Mouse (Mus musculus) kidney, postnatal 0 days (tissue): ENCODE results near the gene Abcc6. TPM values are rescaled to one million over a fixed set of nuclear protein-coding genes. Genes with fewer than 3 reads are reported as not detected.

Experiments used
- ATAC-seq: fragments of 200-750 bp; cut with Nextera tagmentation; replicated peaks from 2 replicates; pipeline ENCODE4 v1.8.0; 2017; ENCODE audit warnings: low read depth, moderate number of reproducible peaks, moderate TSS enrichment, moderate library complexity; ENCODE audit not compliant: low FRiP score
- DNase-seq: peaks from one replicate; pipeline ENCODE4 v3.0.0-alpha.2; 2016; ENCODE audit warnings: low spot score
- H3K27ac ChIP-seq: fragments of 300-500 bp; sonication (generic); 2 replicates; pipeline ENCODE4 v1.5.1; 2014; ENCODE audit warnings: mild to moderate bottlenecking
- H3K27me3 ChIP-seq: fragments of 300-500 bp; sonication (generic); 2 replicates; pipeline ENCODE4 v1.6.1; 2014; ENCODE audit warnings: low read length, mixed read lengths; ENCODE audit not compliant: insufficient read depth
- H3K36me3 ChIP-seq: fragments of 300-500 bp; sonication (generic); 2 replicates; pipeline ENCODE4 v1.6.1; 2014; ENCODE audit warnings: low read length, mixed read lengths; ENCODE audit not compliant: insufficient read depth
- H3K4me1 ChIP-seq: fragments of 300-500 bp; sonication (generic); replicated peaks from 2 replicates; pipeline ENCODE4 v1.6.1; 2014; ENCODE audit warnings: antibody characterized with exemption, low read length, mixed read lengths; ENCODE audit not compliant: insufficient read depth
- H3K4me2 ChIP-seq: fragments of 300-500 bp; sonication (generic); 2 replicates; pipeline ENCODE4 v1.6.1; 2014; ENCODE audit warnings: mild to moderate bottlenecking, low read length, moderate library complexity, mixed read lengths
- H3K4me3 ChIP-seq: fragments of 300-500 bp; sonication (generic); replicated peaks from 2 replicates; pipeline ENCODE4 v1.5.1; 2014; ENCODE audit warnings: low read depth, low read length
- H3K9ac ChIP-seq: fragments of 300-500 bp; sonication (generic); 2 replicates; pipeline ENCODE4 v1.6.1; 2014; ENCODE audit warnings: low read depth, low read length
- H3K9me3 ChIP-seq: fragments of 300-500 bp; sonication (generic); replicated peaks from 2 replicates; pipeline ENCODE4 v1.6.1; 2016; ENCODE audit warnings: low read length, inconsistent platforms, mixed read lengths
- CTCF ChIP-seq: IDR thresholded peaks from 2 replicates; pipeline ENCODE4 v1.5.1; 2016; ENCODE audit warnings: antibody characterized with exemption, low read depth, mild to moderate bottlenecking, moderate library complexity
- WGBS: fragments of 180-500 bp; shearing (Covaris S2); extraction: QIAGEN DNeasy Blood & Tissue Kit; methylation state at CpG from one replicate; pipeline ENCODE4 v1.1.7; 2014; 5-methylcytosine and 5-hydroxymethylcytosine counted together
- polyA plus RNA-seq: library from polyadenylated mRNA; unstranded; fragments of >200 nt; fragmentation: Nextera tagmentation; extraction: Ambion mirVana; gene quantifications from 2 replicates; pipeline ENCODE4 v1.2.1, GENCODE M21; 2015

The Abcc6 gene
- polyA plus RNA-seq, 1 experiment from 2014 or later, result 0.33 TPM

DNA sequence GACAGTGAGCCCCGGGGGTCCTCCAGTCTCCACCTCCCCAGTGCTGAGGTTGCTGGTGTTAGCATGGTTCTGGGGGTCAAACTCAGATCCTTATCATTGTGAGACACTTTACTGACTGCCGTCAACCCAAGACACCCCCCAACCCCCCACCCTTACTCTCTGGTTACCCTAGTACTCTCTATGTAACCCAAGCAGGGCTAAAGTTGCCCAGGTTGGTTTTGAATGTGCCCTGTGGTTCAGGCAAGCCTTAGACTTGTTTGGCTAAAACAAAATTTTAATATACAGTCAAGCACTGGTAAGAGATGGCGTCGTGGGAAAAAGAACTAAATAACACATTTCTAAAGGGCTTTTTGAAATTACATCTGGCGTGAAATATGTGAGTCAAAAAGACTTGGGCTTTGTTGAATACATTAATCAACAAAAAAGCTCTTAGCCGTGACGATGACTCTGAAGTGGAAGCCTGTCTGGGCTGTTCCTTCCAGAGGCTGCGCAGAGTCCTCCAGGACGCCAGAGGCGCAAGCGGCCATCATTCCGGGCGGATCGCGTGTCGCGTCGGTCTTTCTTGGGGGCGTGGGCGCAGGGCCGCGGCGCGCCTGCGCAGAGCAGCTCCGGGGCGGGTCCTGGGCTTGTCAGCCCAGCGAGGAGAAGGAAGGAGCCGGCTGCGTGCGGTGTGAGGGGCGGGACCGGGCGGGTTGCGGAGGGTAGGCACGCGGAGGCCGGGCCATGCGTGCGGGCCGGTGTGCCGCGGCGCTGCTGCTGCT is 3.2 kb upstream of the Abcc6 start, which contains the start of gene Nomo1:
TSS of gene Nomo1 (plus strand) at position 590 of the 761 bp plus-strand sequence.
- DNase-seq, result peak; percentile 94
- H3K9me3 ChIP-seq, result no peaks in the 10 kb centered on the region
- H3K27ac ChIP-seq, result no peak within 1 kb of the TSS
- ATAC-seq, result peak; percentile 91
- 6% methylated on average over 43 of the region's 44 CpGs for WGBS
- H3K27me3 ChIP-seq, result no peaks in the 10 kb centered on the region
- no peaks in the 10 kb centered on the region for H3K36me3 ChIP-seq
- H3K9ac ChIP-seq, result peak within 1 kb of the TSS; percentile 86
- H3K4me2 ChIP-seq, result peak within 1 kb of the TSS; percentile 99
- peak; percentile 82 for TF ChIP-seq CTCF
- peaks cover 7% of the 10 kb centered on the region for H3K4me1 ChIP-seq
- peak within 1 kb of the TSS; percentile 86 for H3K4me3 ChIP-seq

DNA sequence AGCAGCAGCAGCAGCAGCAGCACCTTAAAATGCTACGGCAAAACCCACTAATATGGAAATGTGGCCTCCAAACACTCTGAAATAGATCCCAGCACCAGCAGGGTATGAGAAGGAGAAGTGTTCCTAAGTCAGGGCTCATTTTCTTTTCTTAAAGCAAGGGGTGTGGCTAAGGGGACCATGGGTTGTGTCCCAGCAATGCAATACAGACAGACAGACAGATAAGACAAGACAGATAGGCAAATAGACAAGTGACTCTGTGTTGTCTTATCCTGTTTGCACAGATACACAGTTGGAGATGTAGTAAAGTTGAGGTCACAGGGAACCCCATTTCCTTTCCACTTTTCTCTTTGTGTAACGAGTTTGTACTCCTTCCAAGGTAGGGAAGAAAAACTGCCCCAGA is 973 bp upstream of the Abcc6 start:
- Histone ChIP-seq H3K9me3 (no peaks in the 10 kb centered on the region), H3K4me2 (no peak overlapping the region), H3K4me1 (peaks cover 7% of the 10 kb centered on the region), H3K27ac (no peak overlapping the region), H3K36me3 (no peaks in the 10 kb centered on the region), H3K27me3 (no peaks in the 10 kb centered on the region), H3K9ac (no peak overlapping the region), H3K4me3 (no peak overlapping the region)
- DNase-seq (no peak), ATAC-seq (no peak)
- WGBS, result 72% methylated on average over 2 of the region's 2 CpGs
- no peak for TF ChIP-seq CTCF

DNA sequence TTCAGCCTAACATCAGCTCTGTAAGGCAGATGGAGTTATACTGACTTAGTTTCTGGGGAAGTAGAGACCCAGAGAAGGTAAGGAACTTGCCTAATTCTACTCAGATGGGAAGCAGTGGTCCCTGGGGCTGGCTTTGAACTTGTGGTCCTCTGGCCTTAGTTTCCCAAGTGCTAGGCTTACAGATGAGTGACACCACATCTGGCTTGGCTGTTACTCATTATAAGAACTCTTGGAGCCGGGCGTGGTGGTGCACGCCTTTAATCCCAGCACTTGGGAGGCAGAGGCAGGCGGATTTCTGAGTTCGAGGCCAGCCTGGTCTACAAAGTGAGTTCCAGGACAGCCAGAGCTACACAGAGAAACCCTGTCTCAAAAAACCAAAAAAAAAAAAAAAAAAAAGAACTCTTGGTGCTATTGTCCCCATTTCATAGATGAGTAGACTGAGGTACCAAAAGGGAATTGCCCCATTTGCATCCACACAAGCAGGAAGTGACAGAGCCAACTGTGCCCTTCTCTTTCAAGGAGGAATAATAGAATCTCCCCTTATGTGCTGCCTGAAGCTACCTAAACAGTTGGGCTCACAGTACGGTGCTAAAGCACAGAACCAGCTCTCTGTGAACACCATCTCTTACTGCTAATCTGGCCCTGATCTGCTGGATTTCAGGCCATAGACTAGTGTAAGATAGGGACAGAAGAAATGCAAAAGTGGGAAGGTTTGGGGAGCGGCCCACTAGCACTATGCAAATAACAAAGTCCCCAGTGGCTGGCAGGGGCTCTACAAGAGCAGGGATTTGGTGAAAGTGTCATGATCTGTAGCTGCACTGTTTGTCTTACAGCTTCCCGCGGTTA is 580 bp downstream of the Abcc6 start:
- Histone ChIP-seq H3K9ac (no peak overlapping the region), H3K4me1 (peaks cover 4% of the 10 kb centered on the region), H3K27me3 (no peaks in the 10 kb centered on the region), H3K27ac (0 out of 2 replicates have a peak overlapping the region, but pooled peaks have one; percentile 31), H3K36me3 (no peaks in the 10 kb centered on the region), H3K9me3 (no peaks in the 10 kb centered on the region), H3K4me2 (peak overlapping the region; percentile 45), H3K4me3 (no peak overlapping the region; the same call in 1 of the 2 replicates)
- 68% methylated on average over 9 of the region's 9 CpGs for WGBS
- no peak for ATAC-seq
- DNase-seq, result no peak
- peak; percentile 22; the same call in 1 of the 2 replicates for TF ChIP-seq CTCF

GRCm38 (mm10) chr7:46028681-46029080 is 1.4 kb downstream of the Abcc6 start:
- ATAC-seq, result no peak
- TF ChIP-seq CTCF, result no peak
- no peak overlapping the region for H3K27ac ChIP-seq
- H3K9ac ChIP-seq, result no peak overlapping the region
- no peaks in the 10 kb centered on the region for H3K9me3 ChIP-seq
- 88% methylated on average over 10 of the region's 10 CpGs for WGBS
- H3K4me3 ChIP-seq, result no peak overlapping the region
- no peaks in the 10 kb centered on the region for H3K36me3 ChIP-seq
- H3K4me1 ChIP-seq, result no peaks in the 10 kb centered on the region
- H3K27me3 ChIP-seq, result no peaks in the 10 kb centered on the region
- no peak for DNase-seq
- H3K4me2 ChIP-seq, result no peak overlapping the region

DNA sequence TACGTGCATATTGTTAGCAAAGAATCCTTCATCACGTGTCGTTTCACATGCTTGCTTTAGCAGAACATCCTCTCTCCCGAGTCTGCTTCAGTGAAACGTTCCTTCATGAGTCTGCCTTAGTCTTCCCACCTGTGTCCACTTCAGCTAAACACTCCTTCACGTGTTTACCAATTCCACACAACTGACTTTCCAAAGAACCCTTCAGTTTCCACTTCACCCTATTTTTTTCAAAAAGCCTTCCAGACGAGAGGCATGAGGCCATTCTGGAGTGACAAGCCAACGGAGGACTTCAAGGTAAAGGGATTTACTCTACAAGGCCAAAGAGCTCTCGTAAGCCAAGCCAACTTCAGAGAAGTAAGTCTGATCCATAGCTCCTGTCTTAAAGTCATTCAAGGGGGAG is 4.7 kb downstream of the Abcc6 start:
- no peak overlapping the region for H3K9ac ChIP-seq
- DNase-seq, result no peak
- H3K9me3 ChIP-seq, result no peaks in the 10 kb centered on the region
- TF ChIP-seq CTCF, result no peak
- H3K27ac ChIP-seq, result no peak overlapping the region
- no peaks in the 10 kb centered on the region for H3K4me1 ChIP-seq
- WGBS, result 79% methylated on average over 9 of the region's 9 CpGs
- H3K36me3 ChIP-seq, result no peaks in the 10 kb centered on the region
- H3K4me2 ChIP-seq, result no peak overlapping the region
- H3K4me3 ChIP-seq, result no peak overlapping the region
- ATAC-seq, result no peak
- H3K27me3 ChIP-seq, result no peaks in the 10 kb centered on the region

DNA sequence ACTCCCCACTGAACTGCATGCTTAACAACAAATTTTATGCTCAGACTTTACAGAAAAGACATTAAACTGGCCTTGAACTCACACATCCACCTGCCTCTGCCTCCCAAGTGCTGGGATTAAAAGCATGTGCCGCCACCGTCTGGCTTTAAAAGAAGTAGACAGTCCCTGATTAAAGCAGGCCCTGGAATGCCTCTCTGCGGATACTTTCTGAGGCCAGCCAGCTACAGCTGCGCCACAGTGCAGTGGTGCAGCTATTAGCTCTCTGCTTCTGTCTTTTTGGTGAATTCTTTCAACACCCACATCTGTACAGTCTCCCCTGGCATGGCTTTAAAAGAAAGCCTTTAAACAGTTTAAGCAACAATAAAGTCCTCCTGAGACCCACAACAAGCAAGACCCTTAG is 8.2 kb downstream of the Abcc6 start:
- H3K27ac ChIP-seq, result no peak overlapping the region
- no peak overlapping the region for H3K9ac ChIP-seq
- no peak overlapping the region for H3K4me3 ChIP-seq
- no peaks in the 10 kb centered on the region for H3K4me1 ChIP-seq
- H3K9me3 ChIP-seq, result no peaks in the 10 kb centered on the region
- H3K27me3 ChIP-seq, result no peaks in the 10 kb centered on the region
- no peaks in the 10 kb centered on the region for H3K36me3 ChIP-seq
- H3K4me2 ChIP-seq, result no peak overlapping the region
- ATAC-seq, result no peak
- 40% methylated on average over 4 of the region's 4 CpGs for WGBS
- TF ChIP-seq CTCF, result no peak
- DNase-seq, result no peak
